Mouse (Mus musculus) liver, postnatal 0 days (tissue): ENCODE data around the gene Nhsl1. TPM values are rescaled to one million over a fixed set of nuclear protein-coding genes. Genes with fewer than 3 reads are reported as not detected.
A peak's percentile ranks its signal among the peaks of the same experiment; 100 is the strongest.

Experiments
- ATAC-seq: fragments of 200-750 bp; cut with Nextera tagmentation; 2 replicates; pipeline ENCODE4 v1.8.0; 2017; ENCODE audit warnings: mild to moderate bottlenecking, moderate library complexity
- DNase-seq: peaks from one replicate; pipeline ENCODE4 v3.0.0-alpha.2; 2016
- H3K27ac ChIP-seq: fragments of 300-500 bp; sonication (generic); 2 replicates; pipeline ENCODE4 v1.5.1; 2014; ENCODE audit warnings: antibody characterized with exemption, moderate library complexity, mild to moderate bottlenecking, low read depth
- H3K27me3 ChIP-seq: fragments of 300-500 bp; sonication (generic); 2 replicates; pipeline ENCODE4 v1.6.1; 2014; ENCODE audit warnings: low read length, control low read depth, mixed read lengths; ENCODE audit not compliant: insufficient read depth
- H3K36me3 ChIP-seq: fragments of 300-500 bp; sonication (generic); replicated peaks from 2 replicates; pipeline ENCODE4 v1.6.1; 2014; ENCODE audit warnings: mild to moderate bottlenecking, control low read depth, low read length, moderate library complexity, mixed read lengths; ENCODE audit not compliant: insufficient read depth
- H3K4me1 ChIP-seq: fragments of 300-500 bp; sonication (generic); 2 replicates; pipeline ENCODE4 v1.6.1; 2014; ENCODE audit warnings: antibody characterized with exemption, mild to moderate bottlenecking, control low read depth; ENCODE audit not compliant: insufficient read depth
- H3K4me2 ChIP-seq: fragments of 300-500 bp; sonication (generic); 2 replicates; pipeline ENCODE4 v1.6.1; 2014; ENCODE audit warnings: low read depth, mild to moderate bottlenecking, low read length, moderate library complexity, mixed read lengths
- H3K4me3 ChIP-seq: fragments of 300-500 bp; sonication (generic); 2 replicates; pipeline ENCODE4 v1.5.1; 2014; ENCODE audit warnings: low read depth, low read length
- H3K9ac ChIP-seq: fragments of 300-500 bp; sonication (generic); replicated peaks from 2 replicates; pipeline ENCODE4 v1.6.1; 2014; ENCODE audit warnings: mild to moderate bottlenecking, moderate library complexity
- H3K9me3 ChIP-seq: fragments of 300-500 bp; sonication (generic); 2 replicates; pipeline ENCODE4 v1.6.1; 2016; ENCODE audit warnings: mild to moderate bottlenecking, control low read depth, low read length, mixed read lengths
- CTCF ChIP-seq: sonication (generic); IDR thresholded peaks from 2 replicates; pipeline ENCODE4 v1.5.1; 2016; ENCODE audit warnings: antibody characterized with exemption, low read depth
- EP300 ChIP-seq: IDR thresholded peaks from 2 replicates; pipeline ENCODE4 v1.6.1; 2016; ENCODE audit warnings: antibody characterized with exemption, low read depth, mild to moderate bottlenecking
- WGBS: fragments of 180-500 bp; shearing (Covaris S2); extraction: QIAGEN DNeasy Blood & Tissue Kit; methylation state at CpG from one replicate; pipeline ENCODE4 v1.1.7; 2014; ENCODE audit not compliant: insufficient replicate concordance; 5-methylcytosine and 5-hydroxymethylcytosine counted together
- polyA plus RNA-seq: library from polyadenylated mRNA; unstranded; fragments of >200 nt; fragmentation: Nextera tagmentation; extraction: Ambion mirVana; gene quantifications from 2 replicates; pipeline ENCODE4 v1.2.1, GENCODE M21; 2015

Gene Nhsl1
- polyA plus RNA-seq, 1 experiment from 2014 or later: 0.75 TPM

DNA sequence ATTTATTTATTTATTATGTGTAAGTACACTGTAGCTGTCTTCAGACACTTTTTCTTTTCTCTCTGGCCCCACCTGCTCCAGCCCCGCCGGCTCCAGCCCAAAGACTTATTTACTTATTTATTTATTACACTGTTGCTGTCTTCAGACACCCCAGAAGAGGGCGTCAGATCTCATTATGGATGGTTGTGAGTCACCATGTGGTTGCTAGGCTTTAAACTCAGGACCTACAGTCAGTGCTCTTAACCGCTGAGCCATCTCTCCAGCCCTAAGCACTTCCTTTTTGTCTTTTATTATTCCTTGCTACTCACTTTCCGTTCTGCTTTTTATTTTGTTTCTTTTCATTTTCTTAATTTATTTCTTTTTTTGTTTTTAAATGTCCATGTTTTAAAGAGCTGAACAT lies 242.7 kb downstream of the Nhsl1 start:
- 41% methylated on average over 5 of the region's 5 CpGs for WGBS
- no peak for TF ChIP-seq EP300
- DNase-seq (no peak), ATAC-seq (no peak)
- Histone ChIP-seq H3K9me3 (no peaks in the 10 kb centered on the region), H3K27ac (no peak overlapping the region), H3K9ac (no peak overlapping the region), H3K4me2 (no peak overlapping the region), H3K36me3 (no peaks in the 10 kb centered on the region), H3K4me1 (no peaks in the 10 kb centered on the region), H3K4me3 (no peak overlapping the region), H3K27me3 (no peaks in the 10 kb centered on the region)

GRCm38 (mm10) chr10:18562940-18563339 lies 244.2 kb downstream of the Nhsl1 start:
- H3K4me2 ChIP-seq: no peak overlapping the region
- H3K9ac ChIP-seq: no peak overlapping the region
- no peak overlapping the region for H3K4me3 ChIP-seq
- no peak for ATAC-seq
- H3K4me1 ChIP-seq: no peaks in the 10 kb centered on the region
- no peak overlapping the region for H3K27ac ChIP-seq
- TF ChIP-seq EP300 (no peak), CTCF (peak; percentile 67)
- H3K27me3 ChIP-seq: no peaks in the 10 kb centered on the region
- no peaks in the 10 kb centered on the region for H3K36me3 ChIP-seq
- peak; percentile 49 for DNase-seq
- H3K9me3 ChIP-seq: no peaks in the 10 kb centered on the region
- 8% methylated on average over 4 of the region's 4 CpGs for WGBS

GRCm38 (mm10) chr10:18572581-18572980 lies 253.8 kb downstream of the Nhsl1 start:
- peak; percentile 55 for TF ChIP-seq CTCF
- TF ChIP-seq EP300: no peak
- no peak overlapping the region for H3K27ac ChIP-seq
- H3K27me3 ChIP-seq: no peaks in the 10 kb centered on the region
- H3K9me3 ChIP-seq: no peaks in the 10 kb centered on the region
- H3K36me3 ChIP-seq: no peaks in the 10 kb centered on the region
- H3K4me1 ChIP-seq: no peaks in the 10 kb centered on the region
- no peak overlapping the region for H3K4me3 ChIP-seq
- DNase-seq: no peak
- ATAC-seq: no peak
- H3K9ac ChIP-seq: no peak overlapping the region
- WGBS: 46% methylated on average over 2 of the region's 2 CpGs
- H3K4me2 ChIP-seq: no peak overlapping the region

Other genes starting within 250 kb of the Nhsl1 start
- not detected in 2 replicates for gene Ect2l, start 108.1 kb upstream of the Nhsl1 start, polyA plus RNA-seq
- 9.0 and 14.6 TPM in 2 replicates for gene Ccdc28a, start 84.0 kb upstream of the Nhsl1 start, polyA plus RNA-seq
- 1.0 and 1.4 TPM in 2 replicates for gene Hebp2, start 227.1 kb downstream of the Nhsl1 start, polyA plus RNA-seq